Mouse (Mus musculus) hindlimb bud, embryonic 11.5 days (tissue): ENCODE results near the gene Magi1.

Experiments used
- DNase-seq: peaks from one replicate; pipeline ENCODE4 v3.0.0-alpha.2; 2012; ENCODE audit warnings: low read depth, low spot score; ENCODE audit errors: extremely low spot score

Gene Magi1

GRCm38 (mm10) chr6:93911420-93911819 lies 372.3 kb downstream of the Magi1 start:
- no peak for DNase-seq

- DNase-seq: no peak
Measured at GRCm38 (mm10) chr6:93909976-93910375, 373.7 kb downstream of the Magi1 start.

- no peak for DNase-seq
Measured at GRCm38 (mm10) chr6:93904987-93905386, 378.7 kb downstream of the Magi1 start.

- DNase-seq: no peak
Measured at GRCm38 (mm10) chr6:93902239-93902638, 381.5 kb downstream of the Magi1 start.

- no peak for DNase-seq
Measured at GRCm38 (mm10) chr6:93901408-93901807, 382.3 kb downstream of the Magi1 start.

GRCm38 (mm10) chr6:93897512-93897911 lies 386.2 kb downstream of the Magi1 start:
- no peak for DNase-seq

GRCm38 (mm10) chr6:93895721-93896120 lies 388.0 kb downstream of the Magi1 start:
- no peak for DNase-seq

GRCm38 (mm10) chr6:93893956-93894355 lies 389.8 kb downstream of the Magi1 start:
- no peak for DNase-seq

GRCm38 (mm10) chr6:93892922-93893321 lies 390.8 kb downstream of the Magi1 start:
- no peak for DNase-seq

- no peak for DNase-seq
Measured at GRCm38 (mm10) chr6:93890011-93890410, 393.7 kb downstream of the Magi1 start.

GRCm38 (mm10) chr6:93877337-93877736 lies 406.4 kb downstream of the Magi1 start:
- no peak for DNase-seq

GRCm38 (mm10) chr6:93874936-93875335 lies 408.8 kb downstream of the Magi1 start:
- DNase-seq: no peak

GRCm38 (mm10) chr6:93874376-93874775 lies 409.3 kb downstream of the Magi1 start:
- no peak for DNase-seq

GRCm38 (mm10) chr6:93873536-93873935 lies 410.2 kb downstream of the Magi1 start:
- no peak for DNase-seq

- DNase-seq: no peak
Measured at GRCm38 (mm10) chr6:93871516-93871915, 412.2 kb downstream of the Magi1 start.

GRCm38 (mm10) chr6:93870023-93870422 lies 413.7 kb downstream of the Magi1 start:
- no peak for DNase-seq

GRCm38 (mm10) chr6:93862263-93862662 lies 421.5 kb downstream of the Magi1 start:
- DNase-seq: no peak

- no peak for DNase-seq
Measured at GRCm38 (mm10) chr6:93856783-93857182, 426.9 kb downstream of the Magi1 start.

GRCm38 (mm10) chr6:93855806-93856641 lies 427.7 kb downstream of the Magi1 start:
- no peak for DNase-seq

GRCm38 (mm10) chr6:93848942-93849790 lies 434.6 kb downstream of the Magi1 start:
- no peak for DNase-seq

GRCm38 (mm10) chr6:93845498-93845897 lies 438.2 kb downstream of the Magi1 start:
- DNase-seq: no peak

GRCm38 (mm10) chr6:93845080-93845479 lies 438.6 kb downstream of the Magi1 start:
- DNase-seq: no peak
